Mouse (Mus musculus): Measurements from ENCODE around the gene Ddx43. TPM values are rescaled to one million over a fixed set of nuclear protein-coding genes. Genes with fewer than 3 reads are reported as not detected.

The Ddx43 gene
- polyA plus RNA-seq, 1 experiment: 0.27 TPM

DNA sequence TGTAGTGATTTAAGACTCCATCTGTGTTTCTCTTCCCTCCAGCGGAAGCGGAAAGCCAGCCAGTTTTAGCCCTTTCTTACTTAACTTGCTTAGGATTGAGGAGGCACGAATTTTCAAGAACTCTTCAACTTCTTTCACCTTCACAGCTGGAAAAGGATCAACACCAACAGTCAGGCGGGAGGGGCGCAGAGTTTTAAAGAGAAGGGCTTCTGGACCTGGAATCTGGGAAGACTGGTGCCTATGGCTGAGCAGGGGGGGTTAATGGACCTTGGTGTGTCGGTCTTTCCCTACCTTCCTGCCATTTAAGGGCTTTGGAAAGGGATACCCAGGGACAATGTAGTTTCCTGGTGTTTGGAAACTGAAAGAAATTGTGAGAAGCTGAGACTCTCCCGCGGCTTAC is 18.0 kb upstream of the Ddx43 start:
- TF ChIP-seq CTCF (IDR thresholded peaks at IDR 0.05; ENCODE audit: borderline replicate concordance, extremely low read depth, insufficient read depth, insufficient read length) (no peak), POLR2A (IDR thresholded peaks at IDR 0.05; ENCODE audit: borderline replicate concordance, extremely low read depth, insufficient read depth, insufficient read length, poor library complexity, severe bottlenecking) (no peak)
- peak; percentile 32 for DNase-seq (ENCODE audit: low read depth)

DNA sequence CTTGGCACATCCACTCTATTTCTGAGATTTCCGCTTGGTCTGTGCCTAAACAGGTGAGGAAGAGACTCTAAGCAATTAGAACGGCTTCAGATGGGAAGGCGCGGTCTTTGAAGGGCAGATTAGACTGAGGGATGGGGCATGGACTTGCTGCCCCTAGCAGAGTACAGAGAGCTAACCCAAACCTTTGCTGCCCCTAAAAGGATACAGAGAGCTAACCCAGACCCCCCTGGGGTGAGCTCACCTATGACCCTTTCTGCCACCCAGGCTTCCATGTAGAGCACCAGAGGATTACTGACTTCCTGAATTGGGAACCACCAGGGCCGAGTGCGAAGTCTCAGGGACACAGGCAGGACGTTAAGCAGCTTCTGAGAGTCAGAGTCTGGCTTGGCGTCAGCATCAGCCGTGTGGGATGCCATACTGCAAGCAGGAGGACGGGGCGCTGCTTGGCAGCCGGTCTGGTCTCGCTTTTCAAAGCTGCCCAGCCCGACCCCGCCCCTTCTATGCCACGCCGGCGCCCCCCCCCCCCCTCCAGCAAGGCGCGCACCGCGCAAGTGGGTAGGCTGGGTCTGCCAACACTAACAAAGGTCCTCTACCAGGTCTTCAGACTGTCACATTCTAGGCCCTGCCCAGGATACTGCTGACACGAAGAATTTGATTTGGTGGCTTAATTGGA is 17.3 kb upstream of the Ddx43 start, which contains the start of gene Ooep:
TSS of gene Ooep (minus strand) at position 613 of the 673 bp plus-strand sequence.
- peak; percentile 92 for DNase-seq (ENCODE audit: low read depth)
- TF ChIP-seq CTCF (IDR thresholded peaks at IDR 0.05; ENCODE audit: borderline replicate concordance, extremely low read depth, insufficient read depth, insufficient read length) (peak; percentile 34; the same call in 1 of the 2 replicates), POLR2A (IDR thresholded peaks at IDR 0.05; ENCODE audit: borderline replicate concordance, extremely low read depth, insufficient read depth, insufficient read length, poor library complexity, severe bottlenecking) (no peak)

DNA sequence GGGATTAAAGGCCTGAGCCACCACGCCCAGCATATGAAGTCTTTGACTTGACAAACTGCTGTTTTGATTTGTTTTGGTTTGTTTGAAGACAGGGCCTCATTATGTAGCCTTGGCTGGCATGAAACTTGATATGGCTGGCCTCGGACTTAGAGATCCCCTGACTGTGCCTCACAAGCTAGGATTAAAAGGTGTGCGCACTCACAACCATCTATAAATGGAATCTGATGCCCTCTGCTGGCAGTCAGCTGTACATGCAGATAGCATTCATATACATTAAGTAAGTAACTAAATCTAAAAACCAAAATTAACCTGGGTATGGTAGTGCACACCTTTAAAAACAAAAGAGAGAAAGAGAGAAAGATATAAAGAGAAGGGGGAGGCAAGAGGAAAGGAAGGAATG is 9.7 kb upstream of the Ddx43 start:
- peak; percentile 46; the same call in 1 of the 2 replicates for TF ChIP-seq CTCF (IDR thresholded peaks at IDR 0.05; ENCODE audit: borderline replicate concordance, extremely low read depth, insufficient read depth, insufficient read length)
- no peak for TF ChIP-seq POLR2A (IDR thresholded peaks at IDR 0.05; ENCODE audit: borderline replicate concordance, extremely low read depth, insufficient read depth, insufficient read length, poor library complexity, severe bottlenecking)
- peak; percentile 40 for DNase-seq (ENCODE audit: low read depth)

DNA sequence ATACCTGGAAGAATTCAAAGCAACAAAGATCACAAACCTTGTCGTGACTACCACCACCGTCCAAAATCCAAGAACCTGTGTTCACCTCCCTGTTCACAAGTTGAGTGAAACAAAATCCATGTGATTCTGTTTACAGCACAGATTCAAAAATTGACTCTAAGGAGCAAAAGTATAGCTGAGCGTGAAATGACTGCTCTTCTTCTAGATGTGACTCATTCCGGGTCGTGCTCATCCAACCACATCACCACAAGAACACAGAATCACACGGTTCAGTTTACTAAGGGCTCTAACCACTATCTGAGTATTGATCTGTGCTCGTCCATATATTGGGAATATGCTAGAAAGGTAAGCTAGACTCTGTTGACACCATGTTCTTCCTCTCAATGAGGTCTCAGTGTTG is 8.6 kb upstream of the Ddx43 start:
- no peak for TF ChIP-seq POLR2A (IDR thresholded peaks at IDR 0.05; ENCODE audit: borderline replicate concordance, extremely low read depth, insufficient read depth, insufficient read length, poor library complexity, severe bottlenecking)
- no peak for TF ChIP-seq CTCF (IDR thresholded peaks at IDR 0.05; ENCODE audit: borderline replicate concordance, extremely low read depth, insufficient read depth, insufficient read length)

DNA sequence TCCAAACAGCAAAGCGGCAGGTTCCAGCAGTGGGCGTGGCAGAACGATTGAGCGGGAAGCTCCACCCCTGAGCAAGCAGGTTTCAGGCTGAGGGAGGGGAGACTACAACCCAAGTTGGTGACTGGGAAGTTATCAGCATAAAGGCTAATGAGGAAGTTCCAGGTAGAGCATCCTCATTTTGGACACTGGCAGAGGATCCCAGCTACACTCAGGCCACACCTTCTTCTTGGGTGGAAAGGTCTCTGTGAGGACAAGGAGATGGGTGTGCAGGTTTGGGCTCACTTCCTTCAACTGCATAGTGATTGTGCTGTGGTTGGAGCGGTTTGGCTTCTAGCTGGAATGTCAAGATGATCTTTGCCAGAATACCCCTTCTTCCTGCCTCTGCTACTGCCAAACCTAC is 5.6 kb upstream of the Ddx43 start:
- TF ChIP-seq POLR2A (IDR thresholded peaks at IDR 0.05; ENCODE audit: borderline replicate concordance, extremely low read depth, insufficient read depth, insufficient read length, poor library complexity, severe bottlenecking) (no peak), CTCF (IDR thresholded peaks at IDR 0.05; ENCODE audit: borderline replicate concordance, extremely low read depth, insufficient read depth, insufficient read length) (no peak)
- no peak for DNase-seq (ENCODE audit: low read depth)

More for the DNA sequence above, 8.6 kb upstream of the Ddx43 start:
- DNase-seq (ENCODE audit: low read depth): no peak

DNA sequence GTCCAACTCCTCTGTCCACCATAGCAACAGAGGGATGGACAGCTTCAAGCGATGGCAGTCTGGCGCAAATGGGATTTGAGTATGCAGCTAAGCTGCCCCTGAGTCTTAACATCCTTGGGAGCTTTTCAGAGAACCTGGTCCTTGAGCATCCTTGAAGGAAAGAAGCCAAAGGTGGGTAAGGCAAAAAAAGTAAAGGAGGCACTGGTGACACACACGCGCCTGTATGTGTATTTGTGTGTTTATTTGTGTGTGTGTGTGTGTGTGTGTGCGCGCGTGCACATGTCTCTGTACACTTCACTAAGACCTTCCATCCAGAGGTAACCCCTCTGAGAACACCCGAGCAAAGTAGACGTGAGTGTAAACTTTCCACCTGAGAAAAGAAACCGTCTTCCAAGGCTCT is 1.8 kb upstream of the Ddx43 start:
- TF ChIP-seq CTCF (IDR thresholded peaks at IDR 0.05; ENCODE audit: borderline replicate concordance, extremely low read depth, insufficient read depth, insufficient read length) (no peak), POLR2A (IDR thresholded peaks at IDR 0.05; ENCODE audit: borderline replicate concordance, extremely low read depth, insufficient read depth, insufficient read length, poor library complexity, severe bottlenecking) (no peak)
- DNase-seq (ENCODE audit: low read depth): no peak

DNA sequence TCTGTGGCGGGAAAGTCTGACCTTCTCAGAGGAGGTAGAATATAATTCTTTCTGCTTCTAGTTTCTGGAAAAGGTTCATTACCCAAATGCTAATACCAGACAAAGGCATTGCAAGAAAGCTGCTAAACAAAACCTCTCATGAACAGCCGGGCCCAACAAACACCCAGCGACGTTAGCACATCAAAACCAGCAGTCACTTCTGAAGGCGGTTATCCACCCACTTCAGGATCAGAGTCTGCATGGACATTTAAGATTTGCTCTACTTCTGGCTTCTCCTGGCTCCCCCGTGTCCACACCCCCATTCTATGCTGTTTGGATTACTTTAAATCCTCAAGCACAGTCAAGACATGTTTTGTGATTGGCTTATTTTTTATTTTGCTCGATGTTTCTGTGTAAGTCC is 975 bp upstream of the Ddx43 start:
- TF ChIP-seq CTCF (IDR thresholded peaks at IDR 0.05; ENCODE audit: borderline replicate concordance, extremely low read depth, insufficient read depth, insufficient read length): no peak
- TF ChIP-seq POLR2A (IDR thresholded peaks at IDR 0.05; ENCODE audit: borderline replicate concordance, extremely low read depth, insufficient read depth, insufficient read length, poor library complexity, severe bottlenecking): no peak
- DNase-seq (ENCODE audit: low read depth): no peak

DNA sequence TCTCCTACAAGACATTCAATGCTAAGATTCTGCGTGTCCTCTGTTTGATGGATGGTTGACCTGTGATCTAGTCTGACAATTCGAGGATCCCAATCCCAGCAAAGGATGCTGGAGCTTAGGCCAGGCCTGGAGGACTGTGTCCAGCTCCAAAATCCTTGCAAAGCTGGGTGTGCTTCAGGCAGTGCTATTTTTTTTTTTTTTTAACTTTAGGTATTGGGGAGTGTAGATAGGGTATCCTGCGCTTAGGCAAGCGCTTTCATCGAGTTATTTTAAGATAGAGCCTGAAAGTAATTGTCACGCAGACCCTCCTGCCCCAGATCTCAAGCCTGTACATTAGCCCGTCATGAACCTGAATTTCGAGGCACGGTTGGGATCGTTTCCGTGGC is 340 bp upstream of the Ddx43 start:
- TF ChIP-seq CTCF (IDR thresholded peaks at IDR 0.05; ENCODE audit: borderline replicate concordance, extremely low read depth, insufficient read depth, insufficient read length) (no peak), POLR2A (IDR thresholded peaks at IDR 0.05; ENCODE audit: borderline replicate concordance, extremely low read depth, insufficient read depth, insufficient read length, poor library complexity, severe bottlenecking) (no peak)
- no peak for DNase-seq (ENCODE audit: low read depth)

DNA sequence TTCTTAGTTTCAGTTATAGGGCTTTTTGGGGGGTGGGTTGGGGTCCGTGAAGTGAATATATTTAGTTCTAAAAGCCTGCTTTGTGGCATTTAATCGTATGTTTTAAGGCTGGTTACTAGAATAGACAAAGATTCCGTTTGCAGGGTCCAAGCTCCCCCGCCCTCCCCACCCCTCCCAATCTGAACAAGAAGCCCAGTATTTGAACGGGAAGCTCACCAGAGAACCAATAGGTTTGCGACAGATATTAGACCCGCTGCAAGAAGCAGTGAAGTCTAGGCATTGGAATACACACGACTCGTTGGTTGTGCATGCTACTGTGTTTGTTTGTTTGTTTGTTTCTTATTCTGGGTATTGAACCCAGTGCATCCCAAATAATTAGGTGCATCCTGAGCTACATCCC is 940 bp downstream of the Ddx43 start:
- TF ChIP-seq POLR2A (IDR thresholded peaks at IDR 0.05; ENCODE audit: borderline replicate concordance, extremely low read depth, insufficient read depth, insufficient read length, poor library complexity, severe bottlenecking) (no peak), CTCF (IDR thresholded peaks at IDR 0.05; ENCODE audit: borderline replicate concordance, extremely low read depth, insufficient read depth, insufficient read length) (no peak)
- no peak for DNase-seq (ENCODE audit: low read depth)

DNA sequence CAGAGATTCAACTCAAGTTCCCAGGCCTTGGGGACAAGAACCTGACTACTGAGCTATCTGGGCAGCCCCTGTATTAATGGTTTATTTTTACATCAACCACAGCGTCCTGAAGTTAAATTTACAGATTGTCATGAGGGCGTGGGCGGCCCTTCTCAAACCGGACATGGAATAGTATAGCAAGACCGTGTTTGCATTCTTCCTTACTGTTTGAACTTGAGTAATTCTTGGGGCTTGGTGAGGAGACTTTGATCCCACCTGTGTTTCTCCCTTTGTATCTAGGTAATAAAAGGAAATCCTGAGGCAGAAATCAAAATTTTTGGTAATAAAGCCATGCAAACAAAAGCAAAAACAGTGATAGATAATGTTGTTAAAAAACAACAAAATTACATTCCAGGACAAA is 5.0 kb downstream of the Ddx43 start:
- TF ChIP-seq POLR2A (IDR thresholded peaks at IDR 0.05; ENCODE audit: borderline replicate concordance, extremely low read depth, insufficient read depth, insufficient read length, poor library complexity, severe bottlenecking) (no peak), CTCF (IDR thresholded peaks at IDR 0.05; ENCODE audit: borderline replicate concordance, extremely low read depth, insufficient read depth, insufficient read length) (no peak)

DNA sequence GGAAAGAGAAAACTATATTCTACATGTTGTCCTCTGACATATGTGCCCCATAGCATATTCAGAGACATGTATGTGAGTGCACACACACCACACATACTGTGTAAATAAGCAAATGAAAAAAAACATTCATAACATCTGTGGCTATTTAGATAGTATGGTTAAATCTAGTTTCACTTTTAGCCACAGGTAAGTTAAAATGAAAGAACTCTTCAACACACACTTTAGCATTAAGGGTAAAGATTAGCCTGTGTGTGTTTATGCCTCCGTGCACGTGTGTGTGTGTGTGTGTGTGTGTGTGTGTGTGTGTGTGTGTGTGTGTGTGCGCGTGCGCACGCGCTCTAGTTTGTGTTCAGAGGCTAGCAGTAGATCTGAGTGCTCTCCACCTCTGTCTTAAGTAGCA is 6.0 kb downstream of the Ddx43 start:
- DNase-seq (ENCODE audit: low read depth): no peak
- no peak for TF ChIP-seq CTCF (IDR thresholded peaks at IDR 0.05; ENCODE audit: borderline replicate concordance, extremely low read depth, insufficient read depth, insufficient read length)
- TF ChIP-seq POLR2A (IDR thresholded peaks at IDR 0.05; ENCODE audit: borderline replicate concordance, extremely low read depth, insufficient read depth, insufficient read length, poor library complexity, severe bottlenecking): no peak

More for the DNA sequence above, 5.0 kb downstream of the Ddx43 start:
- no peak for DNase-seq (ENCODE audit: low read depth)

DNA sequence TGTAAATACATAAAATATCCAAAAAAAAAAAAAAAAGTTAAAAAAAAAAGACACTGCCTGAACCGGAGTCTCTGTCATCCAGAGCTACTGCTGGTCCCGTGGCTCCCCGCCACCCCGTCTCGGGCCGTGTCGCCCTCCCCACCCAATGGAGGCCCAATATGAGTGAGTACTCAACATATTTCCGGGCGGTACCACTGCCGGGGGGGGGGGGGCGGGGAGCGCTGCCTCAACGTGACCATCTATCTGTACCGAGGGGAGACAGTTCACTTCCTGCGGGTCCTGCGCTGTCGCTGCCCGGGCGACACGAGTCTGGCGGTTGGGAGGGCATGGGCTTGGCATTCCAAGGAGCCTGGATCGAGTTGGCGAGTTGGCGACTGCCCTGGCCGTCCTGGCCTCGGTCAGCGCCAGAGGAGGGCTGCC is 31.8 kb downstream of the Ddx43 start:
- no peak for TF ChIP-seq CTCF (IDR thresholded peaks at IDR 0.05; ENCODE audit: borderline replicate concordance, extremely low read depth, insufficient read depth, insufficient read length)
- no peak for TF ChIP-seq POLR2A (IDR thresholded peaks at IDR 0.05; ENCODE audit: borderline replicate concordance, extremely low read depth, insufficient read depth, insufficient read length, poor library complexity, severe bottlenecking)
- DNase-seq (ENCODE audit: low read depth): peak; percentile 7
